Mouse (Mus musculus): ENCODE results near the gene 2010109A12Rik.

GRCm38 (mm10) chr5:93234130-93234529 is 27.8 kb downstream of the 2010109A12Rik start:
- TF ChIP-seq CTCF (IDR thresholded peaks at IDR 0.05; ENCODE audit: low read depth, low read length) (no peak), POLR2A (IDR thresholded peaks at IDR 0.05; ENCODE audit: extremely low read depth, insufficient read depth, low read length) (no peak)

All from liver, adult 2 months (tissue).